Mouse (Mus musculus) ovary, postnatal 10 days (tissue): ENCODE measurements around the gene Nppc.

Experiments used
- DNase-seq: peaks from one replicate; pipeline ENCODE4 v3.0.0; 2022; ENCODE audit warnings: low spot score

Nppc gene

GRCm38 (mm10) chr1:86652675-86653074 lies 17.7 kb downstream of the Nppc start:
- no peak for DNase-seq

- peak; percentile 31 for DNase-seq
These were observed 20.1 kb downstream of the Nppc start for GRCm38 (mm10) chr1:86650272-86650671.

GRCm38 (mm10) chr1:86647517-86647916 lies 22.9 kb downstream of the Nppc start:
- no peak for DNase-seq

GRCm38 (mm10) chr1:86643101-86643809 lies 27.1 kb downstream of the Nppc start:
- no peak for DNase-seq

GRCm38 (mm10) chr1:86634751-86635359 lies 35.5 kb downstream of the Nppc start:
- no peak for DNase-seq

- no peak for DNase-seq
These were observed 36.3 kb downstream of the Nppc start for GRCm38 (mm10) chr1:86633840-86634750.

- DNase-seq: no peak
These were observed 36.9 kb downstream of the Nppc start for GRCm38 (mm10) chr1:86633434-86633833.

GRCm38 (mm10) chr1:86632732-86633380 lies 37.5 kb downstream of the Nppc start:
- DNase-seq: no peak

GRCm38 (mm10) chr1:86630527-86630926 lies 39.8 kb downstream of the Nppc start:
- DNase-seq: no peak

GRCm38 (mm10) chr1:86629936-86630335 lies 40.4 kb downstream of the Nppc start:
- DNase-seq: no peak

- DNase-seq: no peak
These were observed 42.1 kb downstream of the Nppc start for GRCm38 (mm10) chr1:86628270-86628669.

- DNase-seq: no peak
These were observed 47.1 kb downstream of the Nppc start for GRCm38 (mm10) chr1:86623001-86624000.

GRCm38 (mm10) chr1:86622296-86622695 lies 48.1 kb downstream of the Nppc start:
- DNase-seq: no peak

GRCm38 (mm10) chr1:86618454-86619125 lies 51.8 kb downstream of the Nppc start:
- peak; percentile 14 for DNase-seq
